Mouse (Mus musculus) E14TG2a.4 (cell line): Measurements from ENCODE around the gene Kif27.

ENCODE experiments used
- CTCF ChIP-seq: conservative IDR thresholded peaks from 2 replicates; pipeline ENCODE4 v1.5.1; 2014; ENCODE audit warnings: low read length
- NANOG ChIP-seq: IDR thresholded peaks from 2 replicates; pipeline ENCODE4 v1.6.1; 2014; ENCODE audit warnings: borderline replicate concordance, low read length, mixed read lengths
- POU5F1 ChIP-seq: IDR thresholded peaks from 2 replicates; pipeline ENCODE4 v1.6.1; 2014; ENCODE audit warnings: low read length, borderline replicate concordance

DNA sequence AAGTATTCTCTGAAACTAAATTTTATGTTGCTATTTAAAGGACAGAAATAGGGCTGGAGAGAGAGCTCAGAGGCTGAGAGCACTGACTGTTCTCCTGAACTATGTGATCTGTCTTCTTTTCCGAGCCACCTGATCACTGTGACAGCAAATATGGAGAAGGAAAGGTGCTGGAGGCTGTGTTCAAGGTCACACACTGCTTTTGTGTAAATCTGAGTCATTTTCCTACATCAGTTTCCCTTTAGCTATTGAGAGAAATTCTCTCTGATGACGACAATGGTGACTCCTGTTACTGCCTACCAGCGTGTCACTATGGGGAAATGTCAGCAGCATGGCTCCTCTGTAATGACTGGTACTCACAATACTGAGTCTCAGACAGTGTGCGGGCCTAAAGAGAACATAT lies 97.2 kb downstream of the Kif27 start:
- TF ChIP-seq CTCF = no peak
- TF ChIP-seq POU5F1 = no peak
- no peak for TF ChIP-seq NANOG
